Mouse (Mus musculus): Measurements from ENCODE around the gene Rbm17. TPM values are rescaled to one million over a fixed set of nuclear protein-coding genes. Genes with fewer than 3 reads are reported as not detected.

Gene Rbm17
- polyA plus RNA-seq, 1 experiment from 2014 or later, result 172 TPM

GRCm38 (mm10) chr2:11578187-11578586 is 25.8 kb downstream of the Rbm17 start:
- H3K27me3 ChIP-seq, result no peaks in the 10 kb centered on the region
- H3K36me3 ChIP-seq, result peaks cover 15% of the 10 kb centered on the region
- no peak overlapping the region for H3K4me2 ChIP-seq (replicated peaks)
- no peak overlapping the region for H3K27ac ChIP-seq
- peak; percentile 71 for ATAC-seq (ENCODE audit: low FRiP score, low read depth)
- WGBS, result 67% methylated on average over 6 of the region's 6 CpGs
- no peak overlapping the region for H3K9ac ChIP-seq
- H3K9me3 ChIP-seq, result no peaks in the 10 kb centered on the region; the same call in 1 of the 2 replicates
- H3K4me1 ChIP-seq, result no peaks in the 10 kb centered on the region
- no peak overlapping the region for H3K4me3 ChIP-seq

- no peak for ATAC-seq (ENCODE audit: low FRiP score, low read depth)
- Histone ChIP-seq H3K4me1 (no peaks in the 10 kb centered on the region), H3K4me2 (replicated peaks) (no peak overlapping the region), H3K36me3 (no peaks in the 10 kb centered on the region), H3K4me3 (no peak overlapping the region), H3K27ac (no peak overlapping the region), H3K27me3 (no peaks in the 10 kb centered on the region), H3K9me3 (no peaks in the 10 kb centered on the region), H3K9ac (no peak overlapping the region)
- WGBS, result 75% methylated on average over 1 of the region's 1 CpGs
These were observed 30.3 kb downstream of the Rbm17 start for GRCm38 (mm10) chr2:11573684-11574083.

GRCm38 (mm10) chr2:11571004-11571535 is 32.9 kb downstream of the Rbm17 start:
- Histone ChIP-seq H3K36me3 (no peaks in the 10 kb centered on the region), H3K27ac (no peak overlapping the region), H3K4me3 (no peak overlapping the region), H3K9me3 (no peaks in the 10 kb centered on the region), H3K4me2 (replicated peaks) (no peak overlapping the region), H3K9ac (no peak overlapping the region), H3K27me3 (no peaks in the 10 kb centered on the region), H3K4me1 (no peaks in the 10 kb centered on the region)
- no peak for ATAC-seq (ENCODE audit: low FRiP score, low read depth)
- 58% methylated on average over 6 of the region's 6 CpGs for WGBS

GRCm38 (mm10) chr2:11568471-11568870 is 35.5 kb downstream of the Rbm17 start:
- WGBS, result 74% methylated on average over 7 of the region's 7 CpGs
- H3K9ac ChIP-seq, result no peak overlapping the region
- no peaks in the 10 kb centered on the region for H3K9me3 ChIP-seq
- ATAC-seq (ENCODE audit: low FRiP score, low read depth), result no peak
- no peak overlapping the region for H3K4me3 ChIP-seq
- no peak overlapping the region for H3K4me2 ChIP-seq (replicated peaks)
- no peaks in the 10 kb centered on the region for H3K36me3 ChIP-seq
- H3K4me1 ChIP-seq, result no peaks in the 10 kb centered on the region
- no peaks in the 10 kb centered on the region for H3K27me3 ChIP-seq
- H3K27ac ChIP-seq, result no peak overlapping the region

- Histone ChIP-seq H3K27ac (no peak overlapping the region), H3K4me3 (no peak overlapping the region), H3K27me3 (no peaks in the 10 kb centered on the region), H3K9ac (no peak overlapping the region), H3K36me3 (no peaks in the 10 kb centered on the region), H3K9me3 (no peaks in the 10 kb centered on the region), H3K4me2 (replicated peaks) (no peak overlapping the region), H3K4me1 (no peaks in the 10 kb centered on the region)
- WGBS, result 64% methylated on average over 4 of the region's 4 CpGs
- ATAC-seq (ENCODE audit: low FRiP score, low read depth), result no peak
These were observed 36.1 kb downstream of the Rbm17 start for GRCm38 (mm10) chr2:11567781-11568362.

- no peak overlapping the region for H3K9ac ChIP-seq
- no peak overlapping the region for H3K27ac ChIP-seq
- 89% methylated on average over 3 of the region's 3 CpGs for WGBS
- H3K4me2 ChIP-seq (replicated peaks), result no peak overlapping the region
- no peaks in the 10 kb centered on the region for H3K9me3 ChIP-seq
- no peak overlapping the region for H3K4me3 ChIP-seq
- no peaks in the 10 kb centered on the region for H3K36me3 ChIP-seq
- no peaks in the 10 kb centered on the region for H3K27me3 ChIP-seq
- no peak for ATAC-seq (ENCODE audit: low FRiP score, low read depth)
- H3K4me1 ChIP-seq, result no peaks in the 10 kb centered on the region
These were observed 37.1 kb downstream of the Rbm17 start for GRCm38 (mm10) chr2:11566898-11567297.

GRCm38 (mm10) chr2:11566241-11566640 is 37.7 kb downstream of the Rbm17 start:
- Histone ChIP-seq H3K27ac (no peak overlapping the region), H3K9me3 (no peaks in the 10 kb centered on the region), H3K9ac (no peak overlapping the region), H3K36me3 (no peaks in the 10 kb centered on the region), H3K4me3 (no peak overlapping the region), H3K4me2 (replicated peaks) (no peak overlapping the region), H3K27me3 (no peaks in the 10 kb centered on the region), H3K4me1 (no peaks in the 10 kb centered on the region)
- ATAC-seq (ENCODE audit: low FRiP score, low read depth), result no peak
- 85% methylated on average over 7 of the region's 7 CpGs for WGBS

- ATAC-seq (ENCODE audit: low FRiP score, low read depth), result no peak
- no peak overlapping the region for H3K27ac ChIP-seq
- H3K27me3 ChIP-seq, result no peaks in the 10 kb centered on the region
- no peaks in the 10 kb centered on the region for H3K36me3 ChIP-seq
- no peaks in the 10 kb centered on the region for H3K9me3 ChIP-seq
- no peaks in the 10 kb centered on the region for H3K4me1 ChIP-seq
- no peak overlapping the region for H3K9ac ChIP-seq
- 76% methylated on average over 6 of the region's 6 CpGs for WGBS
- H3K4me2 ChIP-seq (replicated peaks), result no peak overlapping the region
- H3K4me3 ChIP-seq, result no peak overlapping the region
These were observed 39.2 kb downstream of the Rbm17 start for GRCm38 (mm10) chr2:11564768-11565167.

GRCm38 (mm10) chr2:11563256-11563655 is 40.7 kb downstream of the Rbm17 start:
- H3K9ac ChIP-seq, result no peak overlapping the region
- 92% methylated on average over 17 of the region's 17 CpGs for WGBS
- H3K4me2 ChIP-seq (replicated peaks), result no peak overlapping the region
- H3K9me3 ChIP-seq, result no peaks in the 10 kb centered on the region
- H3K4me3 ChIP-seq, result no peak overlapping the region
- no peaks in the 10 kb centered on the region for H3K36me3 ChIP-seq
- no peaks in the 10 kb centered on the region for H3K27me3 ChIP-seq
- ATAC-seq (ENCODE audit: low FRiP score, low read depth), result no peak
- no peaks in the 10 kb centered on the region for H3K4me1 ChIP-seq
- H3K27ac ChIP-seq, result no peak overlapping the region

- Histone ChIP-seq H3K36me3 (no peaks in the 10 kb centered on the region), H3K4me2 (replicated peaks) (no peak overlapping the region), H3K4me3 (no peak overlapping the region), H3K4me1 (peaks cover 5% of the 10 kb centered on the region; the same call in 1 of the 2 replicates), H3K9ac (no peak overlapping the region), H3K27ac (no peak overlapping the region), H3K9me3 (no peaks in the 10 kb centered on the region), H3K27me3 (peaks cover 19% of the 10 kb centered on the region)
- 82% methylated on average over 7 of the region's 7 CpGs for WGBS
- ATAC-seq (ENCODE audit: low FRiP score, low read depth), result no peak
These were observed 45.3 kb downstream of the Rbm17 start for GRCm38 (mm10) chr2:11558654-11559053.

- Histone ChIP-seq H3K4me1 (peaks cover 18% of the 10 kb centered on the region), H3K36me3 (no peaks in the 10 kb centered on the region), H3K27me3 (peaks cover 32% of the 10 kb centered on the region), H3K9ac (no peak overlapping the region), H3K4me2 (replicated peaks) (no peak overlapping the region), H3K27ac (no peak overlapping the region), H3K9me3 (no peaks in the 10 kb centered on the region), H3K4me3 (no peak overlapping the region)
- no peak for ATAC-seq (ENCODE audit: low FRiP score, low read depth)
- 56% methylated on average over 3 of the region's 3 CpGs for WGBS
These were observed 46.7 kb downstream of the Rbm17 start for GRCm38 (mm10) chr2:11557244-11557643.

- no peak overlapping the region for H3K27ac ChIP-seq
- no peak overlapping the region for H3K4me2 ChIP-seq (replicated peaks)
- no peaks in the 10 kb centered on the region for H3K9me3 ChIP-seq
- H3K4me1 ChIP-seq, result peaks cover 20% of the 10 kb centered on the region
- H3K4me3 ChIP-seq, result no peak overlapping the region
- 51% methylated on average over 6 of the region's 6 CpGs for WGBS
- H3K36me3 ChIP-seq, result no peaks in the 10 kb centered on the region
- no peak overlapping the region for H3K9ac ChIP-seq
- peaks cover 42% of the 10 kb centered on the region for H3K27me3 ChIP-seq
- ATAC-seq (ENCODE audit: low FRiP score, low read depth), result no peak
These were observed 48.6 kb downstream of the Rbm17 start for GRCm38 (mm10) chr2:11555316-11555715.

Data from limb, embryonic 13.5 days (tissue).